Mouse (Mus musculus) gastrocnemius, postnatal 14 days (tissue): ENCODE measurements around the gene Fgfr2. TPM values are rescaled to one million over a fixed set of nuclear protein-coding genes. Genes with fewer than 3 reads are reported as not detected.

ENCODE experiments used
- DNase-seq: peaks from one replicate; pipeline ENCODE4 v3.0.0; 2021; ENCODE audit warnings: mixed read lengths
- intact Hi-C: fragments of 180-260 bp; cut with DNase I; formaldehyde crosslinking; loops from one replicate; pipeline ENCODE4 v1.15.1; 2025; ENCODE audit warnings: low total_unique reads
- long read RNA-seq, 2 experiments: library from polyadenylated mRNA; stranded (forward); transcript quantifications; one replicate each; pipeline ENCODE4 v2.0.0; 2021
- total RNA-seq, 2 experiments: library from RNA; stranded (reverse); gene quantifications; 2 replicates each; pipeline ENCODE4 v1.2.3; 2021

Fgfr2 gene
- total RNA-seq, result 1 to 10 TPM; 1.2 to 1.8 TPM
- long read RNA-seq, experiment 1, partial matches to known transcripts, result 0 of 37 reads
- long read RNA-seq, experiment 1, other reads (novel, unspliced or antisense), result 37 of 37 reads
- long read RNA-seq, experiment 2, partial matches to known transcripts, result 0 of 21 reads
- long read RNA-seq, experiment 2, other reads (novel, unspliced or antisense), result 21 of 21 reads

- intact Hi-C loops, result loop anchor here (5.0 kb wide), 1 partner anchor 66 kb away; no protein-coding TSS in a partner anchor
These were observed at the start of gene Fgfr2 for GRCm38 (mm10) chr7:133123244-133123998. Fgfr2 (minus strand) TSS chr7:133123350.

DNA sequence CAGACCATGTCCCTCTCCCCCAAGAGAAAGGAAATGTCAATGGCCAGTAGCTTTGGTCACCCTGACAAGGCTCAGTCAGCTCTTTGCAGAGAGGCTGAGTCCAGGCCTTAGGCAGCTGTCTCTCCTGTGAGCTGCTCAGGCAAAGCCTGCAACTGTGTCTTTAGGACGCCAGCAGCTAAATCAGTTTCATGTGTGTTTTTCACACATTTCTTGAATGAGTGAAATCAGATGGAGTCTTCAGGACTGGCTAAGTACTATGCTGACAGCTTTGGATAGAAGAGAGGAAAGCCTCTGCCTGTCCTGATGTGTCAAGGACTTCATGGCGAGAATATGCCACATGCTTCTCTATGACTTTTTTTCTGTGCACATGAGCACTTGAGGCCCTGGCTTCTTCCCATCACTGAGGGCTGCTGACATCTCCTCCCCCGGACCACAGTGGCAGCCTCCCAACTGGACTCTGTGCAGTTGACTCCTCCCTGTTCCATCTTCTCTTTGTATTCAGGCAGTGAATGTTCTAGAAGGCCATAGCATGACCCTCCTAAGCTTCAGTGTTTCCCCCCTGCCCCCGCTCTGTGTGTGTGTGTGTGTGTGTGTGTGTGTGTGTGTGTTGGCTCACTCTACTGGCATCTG, 48.4 kb upstream of the Fgfr2 start:
- intact Hi-C loops, result no loop called here
- DNase-seq, result peak; percentile 55

More at GRCm38 (mm10) chr7:133123244-133123998, at the start of gene Fgfr2:
- peak; percentile 79 for DNase-seq

GRCm38 (mm10) chr7:133168928-133169327, 45.8 kb upstream of the Fgfr2 start:
- no peak for DNase-seq
- intact Hi-C loops, result no loop called here

GRCm38 (mm10) chr7:133167903-133168302, 44.8 kb upstream of the Fgfr2 start:
- intact Hi-C loops, result no loop called here

GRCm38 (mm10) chr7:133164770-133165169, 41.6 kb upstream of the Fgfr2 start:
- intact Hi-C loops, result no loop called here
- no peak for DNase-seq

More at GRCm38 (mm10) chr7:133167903-133168302, 44.8 kb upstream of the Fgfr2 start:
- no peak for DNase-seq

DNA sequence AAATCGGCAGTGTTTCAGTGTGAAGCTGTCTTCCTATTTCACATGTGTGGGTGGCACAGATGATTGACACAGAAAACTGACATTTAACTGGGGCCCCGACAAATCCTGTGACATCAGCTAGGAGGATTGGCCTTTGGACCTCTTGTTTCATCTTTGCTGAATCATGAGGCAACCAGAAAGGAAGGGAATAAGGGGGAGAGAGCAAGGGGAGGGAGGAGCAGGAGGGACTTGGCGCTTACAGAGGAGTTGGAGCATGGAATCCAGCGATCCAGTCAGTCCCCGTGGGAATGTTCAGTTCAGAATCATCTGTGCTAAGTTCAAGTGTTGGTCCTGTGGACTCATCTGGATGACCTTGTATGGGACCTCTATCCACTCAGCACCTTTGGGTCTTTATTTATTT, 39.9 kb upstream of the Fgfr2 start:
- DNase-seq, result no peak
- intact Hi-C loops, result no loop called here

DNA sequence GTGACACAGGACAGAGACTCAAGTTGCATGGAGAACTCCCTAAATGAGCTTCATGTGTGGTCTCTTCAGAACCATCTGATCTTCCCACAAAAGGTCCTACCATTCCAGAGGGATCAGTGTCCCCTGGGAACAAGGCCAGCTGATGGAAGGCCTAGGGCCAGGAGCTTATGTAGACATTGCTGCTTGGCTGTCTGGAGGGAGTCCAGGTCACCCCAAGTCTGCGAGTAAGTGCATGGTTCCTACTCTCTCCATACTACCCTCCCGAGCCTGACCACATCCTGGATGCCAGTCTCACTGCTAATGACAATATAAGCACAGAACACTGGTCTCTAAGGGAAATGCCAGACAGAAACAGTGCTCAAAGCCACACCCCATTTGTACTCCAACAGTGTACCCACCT, 39.0 kb upstream of the Fgfr2 start:
- DNase-seq, result no peak
- intact Hi-C loops, result no loop called here

DNA sequence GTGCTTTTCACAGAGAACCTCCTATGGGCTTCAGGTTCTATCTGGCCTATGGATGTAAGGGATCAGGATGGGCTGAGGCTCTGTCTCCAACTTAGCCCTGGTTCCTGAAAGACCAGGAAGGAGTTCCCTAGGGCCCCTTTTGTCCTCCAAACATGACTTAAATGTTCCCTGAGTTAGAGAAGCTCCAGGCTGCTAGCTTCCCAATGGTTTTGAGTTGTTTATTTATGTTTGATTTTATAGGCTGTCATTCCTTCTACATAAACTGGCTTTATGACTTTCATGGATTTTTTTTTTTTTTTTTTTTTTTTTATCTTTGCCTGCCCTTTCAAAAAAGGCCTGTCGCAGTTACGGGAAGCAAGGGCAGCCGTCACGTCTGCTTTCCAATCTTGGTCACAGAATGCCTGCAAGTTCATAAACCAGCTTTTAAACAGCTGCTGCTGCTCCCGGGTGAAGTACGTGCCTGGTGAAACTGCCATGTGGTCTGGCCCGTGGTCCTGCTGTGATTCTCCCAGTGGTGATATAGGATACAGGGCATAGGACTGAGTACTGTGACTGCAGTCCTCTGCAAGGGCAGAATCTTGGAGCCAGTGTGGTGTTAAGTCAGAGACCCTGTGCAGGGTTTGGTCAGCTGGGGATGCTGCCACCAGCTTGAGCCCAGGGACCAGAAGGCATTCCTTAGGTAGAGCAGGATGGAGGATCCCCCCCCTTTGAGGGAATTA, 38.4 kb upstream of the Fgfr2 start:
- intact Hi-C loops, result no loop called here
- peak; percentile 16 for DNase-seq

DNA sequence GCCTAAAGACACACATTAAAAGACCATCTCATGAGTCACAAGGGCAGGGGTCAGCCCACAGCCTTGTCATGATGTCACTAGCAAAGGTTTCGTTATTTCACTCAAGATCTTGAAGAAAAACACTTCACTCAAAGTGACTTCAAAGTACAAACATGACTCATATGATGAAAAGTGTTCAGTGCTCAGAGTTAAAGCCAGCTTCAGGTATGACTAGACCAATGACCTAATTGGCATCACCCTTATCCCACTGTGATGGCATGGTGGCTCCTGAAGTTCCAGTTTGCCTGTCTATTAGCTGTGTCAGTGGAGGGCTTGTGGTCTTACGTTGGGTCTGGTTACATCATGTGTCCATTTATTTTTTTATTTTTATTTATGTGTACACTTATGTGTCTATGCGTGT, 36.4 kb upstream of the Fgfr2 start:
- DNase-seq, result no peak
- intact Hi-C loops, result no loop called here

DNA sequence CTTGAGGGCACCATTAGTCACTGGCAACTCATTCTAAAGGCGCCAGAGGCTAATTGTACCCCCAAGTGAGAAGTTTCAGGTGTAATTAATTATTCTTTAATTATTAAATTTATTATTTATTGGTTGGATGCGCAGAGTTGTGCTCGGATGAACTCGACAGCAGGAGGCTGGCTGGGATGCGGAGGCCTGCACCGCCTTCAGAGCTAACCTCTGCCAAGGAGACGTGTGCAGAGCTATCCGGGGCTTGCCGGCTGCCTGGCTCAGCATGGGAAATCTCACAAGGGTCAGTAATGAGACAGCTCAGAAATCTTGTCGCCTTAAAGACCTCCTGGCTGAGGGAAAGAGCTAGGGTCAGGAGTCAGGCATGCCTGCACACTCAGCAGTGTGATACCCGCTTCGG, 32.5 kb upstream of the Fgfr2 start:
- DNase-seq, result no peak
- intact Hi-C loops, result no loop called here

DNA sequence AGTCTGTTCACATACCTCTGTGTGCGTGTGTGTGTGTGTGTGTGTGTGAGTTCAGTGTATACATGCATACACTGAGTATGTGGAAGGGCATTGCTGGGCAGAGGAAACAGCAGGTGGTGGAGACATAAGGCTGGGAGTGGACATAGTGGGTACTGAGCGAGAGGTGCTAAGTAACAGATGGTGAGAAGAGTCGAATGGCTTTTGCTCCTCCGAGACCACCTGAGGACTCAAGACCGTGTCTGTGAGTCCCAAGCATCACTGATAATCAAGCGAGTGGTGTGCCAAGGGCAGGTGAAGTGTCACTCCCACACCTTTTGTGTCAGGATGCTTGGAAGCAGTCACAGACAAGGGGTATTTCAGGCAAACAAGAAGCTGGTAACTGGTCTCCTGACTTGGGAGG, 31.7 kb upstream of the Fgfr2 start:
- intact Hi-C loops, result no loop called here
- DNase-seq, result no peak

DNA sequence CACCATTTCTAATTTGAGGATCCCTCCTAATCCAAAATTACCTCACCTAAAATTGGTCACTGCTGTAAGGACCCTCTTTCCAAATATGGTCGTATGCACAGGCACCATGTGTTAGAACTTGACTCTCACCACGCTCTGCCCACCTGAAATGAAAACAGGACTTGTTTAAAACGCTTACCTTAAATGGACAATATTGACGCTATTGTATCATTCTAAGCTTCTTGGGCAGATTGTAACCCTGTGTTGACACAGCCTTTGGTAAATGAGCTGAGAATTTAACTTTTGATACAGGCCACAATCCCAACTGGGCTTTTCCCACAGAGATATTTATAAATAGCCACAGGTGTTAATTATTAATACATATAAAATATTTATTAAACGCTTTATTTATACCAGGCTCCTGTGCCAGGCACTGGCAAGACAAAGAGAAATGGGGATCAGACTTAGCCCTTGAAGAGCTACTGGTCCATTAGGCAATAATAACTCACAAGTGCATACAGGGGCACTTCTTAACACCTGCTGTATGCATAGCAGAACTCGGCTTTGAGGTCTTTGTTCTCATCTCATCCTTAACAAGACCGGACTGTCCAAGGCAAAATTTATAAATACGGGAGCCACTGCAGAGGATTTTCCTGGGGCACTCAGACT, 16.7 kb upstream of the Fgfr2 start:
- intact Hi-C loops, result no loop called here

DNA sequence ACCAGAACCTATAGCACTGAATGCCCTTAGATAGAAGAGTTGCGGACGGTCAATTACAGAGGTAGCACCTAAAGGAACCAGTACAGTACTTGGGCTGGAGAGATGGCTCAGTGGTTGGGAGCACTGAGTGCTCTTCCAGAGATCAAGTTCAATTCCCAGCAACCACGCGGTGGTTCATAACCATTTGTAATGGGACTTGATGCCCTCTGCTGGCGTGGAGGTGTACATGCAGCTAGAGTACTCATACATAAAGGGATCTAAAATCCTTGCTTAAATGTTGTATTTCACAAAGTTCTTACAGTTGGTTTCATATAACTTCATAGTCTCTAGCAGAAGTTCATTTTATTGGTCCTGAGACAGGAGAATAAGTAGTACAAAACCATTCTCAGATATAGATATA, 10.4 kb upstream of the Fgfr2 start:
- intact Hi-C loops, result no loop called here
- DNase-seq, result no peak

More for the DNA sequence above, 16.7 kb upstream of the Fgfr2 start:
- DNase-seq, result no peak

GRCm38 (mm10) chr7:133132702-133133101, 9.6 kb upstream of the Fgfr2 start:
- intact Hi-C loops, result no loop called here
- no peak for DNase-seq

GRCm38 (mm10) chr7:133124701-133125485, 1.7 kb upstream of the Fgfr2 start:
- intact Hi-C loops, result loop anchor here (5.0 kb wide), 1 partner anchor 68 kb away; no protein-coding TSS in a partner anchor
- peak; percentile 21 for DNase-seq

DNA sequence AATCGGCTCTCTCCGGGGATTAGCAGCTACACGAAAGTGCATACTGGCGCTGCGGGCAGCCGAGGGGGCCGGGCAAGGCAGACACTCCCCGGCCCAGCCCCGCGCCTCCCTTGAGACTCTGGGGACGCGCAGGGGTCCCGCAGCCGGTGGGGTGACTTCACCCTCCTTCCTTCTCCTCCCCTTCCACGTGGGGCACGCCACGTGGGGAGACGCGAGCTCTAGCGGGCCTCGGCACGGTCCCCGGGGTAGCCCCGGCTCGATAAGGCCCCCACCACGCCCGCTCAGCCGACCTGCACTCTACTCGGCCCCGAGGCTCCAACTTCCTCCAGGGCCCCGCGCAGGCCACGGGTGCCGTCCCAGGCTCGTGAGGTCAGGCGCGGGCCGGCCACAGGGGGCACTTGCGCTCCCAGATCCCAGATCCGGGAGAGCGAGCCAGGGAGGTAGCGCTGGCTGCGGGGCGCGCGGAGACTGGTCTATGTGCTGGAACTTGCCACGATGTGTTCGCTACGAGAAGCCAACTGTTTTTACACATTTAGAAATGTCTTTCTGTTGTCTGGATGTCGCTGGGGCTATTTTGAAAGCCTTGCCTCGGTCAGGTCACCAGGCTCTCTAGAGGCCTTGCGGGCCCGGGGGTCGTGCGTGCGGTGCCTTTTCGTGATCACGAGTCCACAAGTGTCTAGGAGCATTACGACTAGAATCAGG, 1.0 kb upstream of the Fgfr2 start, which contains the start of gene Ctbp2:
Gene Ctbp2, minus strand, starts transcription at position 356 of the 702 bp plus-strand sequence.
- peak; percentile 94 for DNase-seq
- intact Hi-C loops, result loop anchor here (5.0 kb wide), 1 partner anchor 67 kb away; no protein-coding TSS in a partner anchor

- DNase-seq, result peak; percentile 59
- intact Hi-C loops, result loop anchor here (5.0 kb wide), 1 partner anchor 65 kb away; no protein-coding TSS in a partner anchor
These were observed 539 bp downstream of the Fgfr2 start for GRCm38 (mm10) chr7:133122379-133123243.
